Mouse (Mus musculus): ENCODE results near the gene Mrtfa.

GRCm38 (mm10) chr15:81093032-81093431, 97.5 kb downstream of the Mrtfa start:
- TF ChIP-seq CTCF (IDR thresholded peaks at IDR 0.05; ENCODE audit: extremely low read depth, insufficient read depth, insufficient read length, insufficient replicate concordance) (no peak), POLR2A (IDR thresholded peaks at IDR 0.05; ENCODE audit: low read depth, low read length) (no peak)
